Mouse (Mus musculus) neural tube, embryonic 11.5 days (tissue): ENCODE data around the gene Fam49a. TPM values are rescaled to one million over a fixed set of nuclear protein-coding genes. Genes with fewer than 3 reads are reported as not detected.
"Not testable (repeated sequence)": the region's sequence is repeated elsewhere in the genome, so short reads cannot be mapped to it uniquely, and the experiment has no call there.

Experiments used
- ATAC-seq: fragments of 200-750 bp; cut with Nextera tagmentation; 2 replicates; pipeline ENCODE4 v1.8.0; 2017; ENCODE audit warnings: moderate number of reproducible peaks, mild to moderate bottlenecking, moderate TSS enrichment, moderate library complexity; ENCODE audit not compliant: insufficient read depth, low FRiP score, low TSS enrichment
- DNase-seq: peaks from one replicate; pipeline ENCODE4 v3.0.0-alpha.2; 2015; ENCODE audit warnings: low spot score
- H3K27ac ChIP-seq: fragments of 300-500 bp; sonication (generic); 2 replicates; pipeline ENCODE4 v1.5.1; 2014; ENCODE audit warnings: low read depth, mild to moderate bottlenecking, low read length
- H3K27me3 ChIP-seq: fragments of 300-500 bp; sonication (generic); 2 replicates; pipeline ENCODE4 v1.6.1; 2014; ENCODE audit warnings: mild to moderate bottlenecking, low read length, mixed read lengths; ENCODE audit not compliant: control insufficient read depth, insufficient read depth
- H3K36me3 ChIP-seq: fragments of 300-500 bp; sonication (generic); 2 replicates; pipeline ENCODE4 v1.6.1; 2014; ENCODE audit warnings: mild to moderate bottlenecking, low read length, moderate library complexity, mixed read lengths; ENCODE audit not compliant: control insufficient read depth, insufficient read depth
- H3K4me1 ChIP-seq: fragments of 300-500 bp; sonication (generic); 2 replicates; pipeline ENCODE4 v1.6.1; 2014; ENCODE audit warnings: low read length, mixed read lengths; ENCODE audit not compliant: control insufficient read depth, insufficient read depth
- H3K4me2 ChIP-seq: fragments of 300-500 bp; sonication (generic); 2 replicates; pipeline ENCODE4 v1.6.1; 2014; ENCODE audit warnings: low read depth, mild to moderate bottlenecking, moderate library complexity
- H3K4me3 ChIP-seq: fragments of 300-500 bp; sonication (generic); 2 replicates; pipeline ENCODE4 v1.5.1; 2014; ENCODE audit warnings: low read depth, low read length
- H3K9ac ChIP-seq: fragments of 300-500 bp; sonication (generic); 2 replicates; pipeline ENCODE4 v1.6.1; 2014; ENCODE audit warnings: mild to moderate bottlenecking, low read length
- H3K9me3 ChIP-seq: fragments of 300-500 bp; sonication (generic); 2 replicates; pipeline ENCODE4 v1.6.1; 2016; ENCODE audit warnings: low read length; ENCODE audit not compliant: control insufficient read depth
- WGBS: fragments of 180-500 bp; shearing (Covaris S2); extraction: QIAGEN DNeasy Blood & Tissue Kit; methylation state at CpG from one replicate; pipeline ENCODE4 v1.1.7; 2014; 5-methylcytosine and 5-hydroxymethylcytosine counted together
- polyA plus RNA-seq: library from polyadenylated mRNA; unstranded; fragments of >200 nt; fragmentation: Nextera tagmentation; extraction: Ambion mirVana; gene quantifications from 2 replicates; pipeline ENCODE4 v1.2.1, GENCODE M21; 2014

The Fam49a gene
- polyA plus RNA-seq, 1 experiment from 2014 or later = 34.4 TPM

DNA sequence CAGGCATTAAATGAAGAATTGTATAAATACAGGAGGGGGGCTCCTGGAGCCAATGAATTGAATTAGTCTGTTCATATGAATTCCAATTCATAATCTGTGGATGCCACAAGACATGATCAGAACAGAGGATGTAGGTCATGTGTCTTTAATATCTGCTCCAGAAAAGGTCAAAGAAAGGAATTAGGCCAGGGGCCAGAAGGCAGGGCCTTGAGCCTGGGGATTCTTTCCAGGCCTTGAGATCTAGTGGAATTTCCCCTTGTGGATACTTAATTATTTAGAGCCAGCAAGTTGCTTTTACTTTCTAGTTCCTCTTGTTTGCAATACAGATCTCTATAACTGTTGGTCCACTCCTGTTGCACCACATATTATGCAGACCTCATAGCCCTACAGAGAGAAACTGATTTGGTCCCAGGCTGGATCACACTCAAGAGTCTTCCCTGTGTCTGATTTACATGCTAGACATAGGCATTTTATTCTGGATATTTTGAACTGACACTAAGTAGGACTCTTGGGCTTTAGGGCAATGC is 31.8 kb upstream of the Fam49a start:
- no peaks in the 10 kb centered on the region for H3K9me3 ChIP-seq
- H3K36me3 ChIP-seq = no peaks in the 10 kb centered on the region
- no peak overlapping the region for H3K4me3 ChIP-seq
- H3K27me3 ChIP-seq = no peaks in the 10 kb centered on the region
- H3K4me2 ChIP-seq = no peak overlapping the region
- no peaks in the 10 kb centered on the region for H3K4me1 ChIP-seq
- no peak overlapping the region for H3K27ac ChIP-seq
- H3K9ac ChIP-seq = no peak overlapping the region
- ATAC-seq (no peak), DNase-seq (no peak)

DNA sequence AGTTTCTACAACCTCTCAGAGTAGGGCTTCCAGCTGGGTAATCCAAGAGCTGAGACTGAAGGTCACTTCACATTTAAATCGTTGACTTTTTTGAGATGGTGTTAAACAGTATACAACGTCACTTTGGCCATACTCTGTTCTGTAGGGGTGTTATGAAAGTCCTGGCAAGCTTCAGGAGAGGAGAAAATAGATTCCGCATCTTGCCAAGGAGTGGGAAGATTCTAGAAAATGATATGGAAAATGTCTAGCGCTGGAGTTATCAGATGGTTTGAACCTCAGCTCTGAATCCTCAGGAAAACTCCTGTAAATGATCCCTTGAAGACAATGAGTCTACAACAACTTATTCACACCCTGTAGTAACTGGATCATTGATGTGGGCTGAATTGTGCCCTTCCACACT is 29.8 kb upstream of the Fam49a start:
- Histone ChIP-seq H3K27me3 (no peaks in the 10 kb centered on the region), H3K4me3 (no peak overlapping the region), H3K4me1 (no peaks in the 10 kb centered on the region), H3K36me3 (no peaks in the 10 kb centered on the region), H3K27ac (no peak overlapping the region), H3K4me2 (no peak overlapping the region), H3K9me3 (no peaks in the 10 kb centered on the region), H3K9ac (no peak overlapping the region)
- no peak for ATAC-seq
- WGBS = 90% methylated on average over 4 of the region's 4 CpGs
- DNase-seq = no peak

DNA sequence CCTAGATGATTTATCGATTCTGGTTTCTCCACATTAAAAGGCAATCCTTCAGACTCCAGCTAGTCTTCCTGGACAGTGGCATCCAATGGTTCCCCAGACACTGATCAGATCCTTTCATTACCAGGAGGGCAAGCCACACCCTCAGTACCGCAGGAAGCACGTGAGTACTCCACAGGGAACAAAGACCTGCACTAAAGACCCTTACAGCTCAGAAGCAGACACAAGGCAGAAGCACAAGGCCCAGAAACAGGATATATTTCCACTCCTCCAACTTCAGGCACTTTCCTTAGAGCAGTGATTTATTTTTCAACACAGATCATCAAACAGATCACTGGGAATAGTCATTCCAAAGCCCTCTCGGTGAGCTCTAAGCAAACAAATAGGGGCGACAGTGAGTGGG is 25.0 kb upstream of the Fam49a start:
- no peak overlapping the region for H3K27ac ChIP-seq
- no peak overlapping the region for H3K4me2 ChIP-seq
- no peaks in the 10 kb centered on the region for H3K27me3 ChIP-seq
- H3K4me3 ChIP-seq = no peak overlapping the region
- no peaks in the 10 kb centered on the region for H3K4me1 ChIP-seq
- peak; percentile 56 for DNase-seq
- peak; percentile 85 for ATAC-seq
- no peaks in the 10 kb centered on the region for H3K9me3 ChIP-seq
- no peaks in the 10 kb centered on the region for H3K36me3 ChIP-seq
- peak overlapping the region; percentile 1; the same call in 1 of the 2 replicates for H3K9ac ChIP-seq
- 29% methylated on average over 5 of the region's 5 CpGs for WGBS

DNA sequence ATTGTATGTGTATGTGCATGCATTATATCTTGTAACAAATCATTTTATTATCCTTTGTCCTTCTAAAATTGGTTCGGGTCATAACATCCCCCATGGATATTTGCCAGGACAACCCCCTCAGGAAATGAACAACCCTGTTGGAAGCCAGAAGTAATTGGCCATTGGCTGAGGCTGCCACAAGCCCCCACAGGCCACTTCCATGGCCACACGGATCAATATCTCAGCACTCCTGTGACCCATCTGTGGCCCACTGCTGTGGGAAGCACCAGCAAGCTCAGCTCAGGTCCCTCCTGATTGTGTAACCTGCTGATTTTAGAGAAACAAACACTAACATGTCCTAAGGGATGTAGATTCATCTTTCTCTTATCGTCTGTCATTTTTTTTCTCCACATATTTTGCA is 22.4 kb upstream of the Fam49a start:
- WGBS = 61% methylated on average over 3 of the region's 3 CpGs
- H3K9me3 ChIP-seq = no peaks in the 10 kb centered on the region
- no peak overlapping the region for H3K4me2 ChIP-seq
- no peaks in the 10 kb centered on the region for H3K27me3 ChIP-seq
- no peak for DNase-seq
- no peaks in the 10 kb centered on the region for H3K36me3 ChIP-seq
- ATAC-seq = no peak
- no peak overlapping the region for H3K9ac ChIP-seq
- H3K4me1 ChIP-seq = peaks cover 6% of the 10 kb centered on the region; the same call in 1 of the 2 replicates
- H3K4me3 ChIP-seq = no peak overlapping the region
- no peak overlapping the region for H3K27ac ChIP-seq

GRCm38 (mm10) chr12:12243148-12243547 is 18.8 kb upstream of the Fam49a start:
- no peak overlapping the region for H3K4me3 ChIP-seq
- H3K4me2 ChIP-seq = no peak overlapping the region
- no peaks in the 10 kb centered on the region for H3K9me3 ChIP-seq
- H3K27me3 ChIP-seq = no peaks in the 10 kb centered on the region
- no peaks in the 10 kb centered on the region for H3K36me3 ChIP-seq
- H3K9ac ChIP-seq = no peak overlapping the region
- ATAC-seq = peak; percentile 84
- peak; percentile 24 for DNase-seq
- WGBS = 42% methylated on average over 3 of the region's 3 CpGs
- peaks cover 6% of the 10 kb centered on the region; the same call in 1 of the 2 replicates for H3K4me1 ChIP-seq
- no peak overlapping the region for H3K27ac ChIP-seq

GRCm38 (mm10) chr12:12247023-12247422 is 14.9 kb upstream of the Fam49a start:
- not testable (repeated sequence) for H3K9ac ChIP-seq, H3K4me3 ChIP-seq, H3K36me3 ChIP-seq, H3K27ac ChIP-seq, H3K4me1 ChIP-seq, ATAC-seq, H3K27me3 ChIP-seq, H3K4me2 ChIP-seq, H3K9me3 ChIP-seq, DNase-seq
- 88% methylated on average over 4 of the region's 4 CpGs for WGBS

DNA sequence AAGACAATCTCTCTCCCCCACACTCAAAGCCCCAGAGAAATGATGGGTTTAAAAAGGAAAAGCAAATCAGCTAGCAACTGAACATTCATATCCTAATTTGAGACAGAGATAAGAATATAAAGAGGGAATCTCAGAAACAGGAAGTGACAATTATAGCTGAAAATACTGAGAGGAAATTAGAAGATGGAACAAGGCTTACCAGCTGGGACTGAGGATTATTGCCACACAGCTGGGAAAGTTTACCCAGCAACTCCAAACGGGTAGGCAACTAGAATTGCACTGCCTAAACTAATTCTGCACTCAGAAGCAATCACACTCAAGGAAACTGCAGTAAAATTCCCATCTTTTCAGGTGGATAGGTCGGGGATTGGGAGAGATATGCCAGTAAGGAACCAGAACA is 12.4 kb upstream of the Fam49a start:
- H3K36me3 ChIP-seq = no peaks in the 10 kb centered on the region
- H3K4me1 ChIP-seq = no peaks in the 10 kb centered on the region
- ATAC-seq (no peak), DNase-seq (no peak)
- no peak overlapping the region for H3K27ac ChIP-seq
- no peak overlapping the region for H3K9ac ChIP-seq
- H3K4me3 ChIP-seq = no peak overlapping the region
- H3K27me3 ChIP-seq = no peaks in the 10 kb centered on the region
- 47% methylated on average over 2 of the region's 2 CpGs for WGBS
- H3K4me2 ChIP-seq = no peak overlapping the region
- no peaks in the 10 kb centered on the region for H3K9me3 ChIP-seq

GRCm38 (mm10) chr12:12253526-12253925 is 8.4 kb upstream of the Fam49a start:
- Histone ChIP-seq H3K4me2 (no peak overlapping the region), H3K4me3 (no peak overlapping the region), H3K27ac (no peak overlapping the region), H3K9ac (no peak overlapping the region), H3K4me1 (no peaks in the 10 kb centered on the region), H3K9me3 (no peaks in the 10 kb centered on the region), H3K27me3 (no peaks in the 10 kb centered on the region), H3K36me3 (no peaks in the 10 kb centered on the region)
- WGBS = 60% methylated on average over 5 of the region's 5 CpGs
- DNase-seq (no peak), ATAC-seq (no peak)

DNA sequence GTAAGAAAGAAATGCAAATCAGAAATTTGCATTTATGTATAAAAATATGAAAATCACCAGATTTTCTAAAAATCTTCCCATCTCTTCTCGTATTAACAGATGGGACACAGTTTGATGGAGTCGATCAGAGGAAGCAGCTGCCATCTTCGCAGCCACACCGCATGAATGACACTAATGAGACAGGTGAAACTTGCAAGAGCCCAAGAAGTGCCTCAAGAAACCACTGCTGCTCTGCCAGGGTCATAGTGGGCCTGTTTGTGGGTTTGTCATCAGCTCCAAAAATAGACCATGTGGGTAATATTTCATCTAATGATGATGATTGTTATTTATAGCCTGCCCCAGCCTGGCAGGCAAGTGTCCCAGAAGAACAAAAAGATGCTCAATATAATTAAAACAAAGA is 7.8 kb upstream of the Fam49a start:
- WGBS = 90% methylated on average over 4 of the region's 4 CpGs

More for the DNA sequence above, 7.8 kb upstream of the Fam49a start:
- DNase-seq (no peak), ATAC-seq (no peak)
- no peaks in the 10 kb centered on the region for H3K9me3 ChIP-seq
- H3K4me1 ChIP-seq = no peaks in the 10 kb centered on the region
- no peak overlapping the region for H3K27ac ChIP-seq
- H3K9ac ChIP-seq = no peak overlapping the region
- H3K4me3 ChIP-seq = no peak overlapping the region
- H3K27me3 ChIP-seq = no peaks in the 10 kb centered on the region
- no peaks in the 10 kb centered on the region for H3K36me3 ChIP-seq
- no peak overlapping the region for H3K4me2 ChIP-seq
